16 mouse cellular contexts compared by ENCODE assay signal in genomic region chr12:75729876-75730275, GRCm38 (mm10). TPM values are rescaled to one million over a fixed set of nuclear protein-coding genes. Genes with fewer than 3 reads are reported as not detected.
DNase-seq lines count a peak whose midpoint lies in the region; ATAC-seq and TF ChIP-seq lines count a peak whose summit lies in the region.
"Had no signal": no experiment of that assay in that cellular context is flagged by ENCODE, and none has a peak within 500 bp of the region (broad histone marks: within the 10 kb centered on the region; RNA-seq: fewer than 3 reads in every experiment).

No protein-coding gene starts in this region.

- TF ChIP-seq EP300 in liver, postnatal 0 days (IDR thresholded peaks at IDR 0.05; ENCODE audit: low read depth) = no peak
- no peak for TF ChIP-seq EP300 in CH12.LX (IDR thresholded peaks at IDR 0.05; ENCODE audit: low read length)

- no peak overlapping the region for H3K4me3 ChIP-seq in liver, adult 2 months (ENCODE audit: insufficient read depth, low read depth, low read length)
- H3K4me3 ChIP-seq in liver, postnatal 0 days (ENCODE audit: low read depth, low read length) = no peak overlapping the region
- H3K4me3 ChIP-seq in midbrain, embryonic 11.5 days (ENCODE audit: low read depth, low read length) = no peak overlapping the region
- H3K4me3 ChIP-seq in midbrain, embryonic 16.5 days (ENCODE audit: low read depth, low read length) = no peak overlapping the region
- no peak overlapping the region for H3K4me3 ChIP-seq in CH12.LX (replicated peaks in 1 of 3; ENCODE audit: low read depth in 2 of 3, low read length in 2 of 3, poor library complexity in 1 of 3)

- peaks cover 5% of the 10 kb centered on the region for H3K36me3 ChIP-seq in liver, adult 2 months (ENCODE audit: control insufficient read depth, insufficient read depth, low read length)
- H3K36me3 ChIP-seq in liver, postnatal 0 days (replicated peaks; ENCODE audit: insufficient read depth, low read length) = peaks cover 6% of the 10 kb centered on the region; the same call in 1 of the 2 replicates
- no peaks in the 10 kb centered on the region; the same call in 1 of the 2 replicates for H3K36me3 ChIP-seq in midbrain, embryonic 11.5 days (ENCODE audit: control insufficient read depth, insufficient read depth, low read length)
- H3K36me3 ChIP-seq in midbrain, embryonic 16.5 days (ENCODE audit: control insufficient read depth, insufficient read depth, low read length) = peaks cover 4% of the 10 kb centered on the region
- H3K36me3 ChIP-seq in CH12.LX (replicated peaks in 1 of 2; ENCODE audit: control insufficient read depth in 1 of 2, insufficient read depth in 1 of 2, low read length in 1 of 2) = peaks cover 7 to 18% of the 10 kb centered on the region in 2 experiments

- H3K4me2 ChIP-seq in liver, postnatal 0 days (ENCODE audit: low read depth, low read length) = no peak overlapping the region
- H3K4me2 ChIP-seq in midbrain, embryonic 11.5 days = no peak overlapping the region
- H3K4me2 ChIP-seq in midbrain, embryonic 16.5 days (ENCODE audit: low read length) = no peak overlapping the region
- H3K4me2 ChIP-seq in CH12.LX (ENCODE audit: insufficient read depth, low read depth, poor library complexity, severe bottlenecking) = peak overlapping the region; percentile 26; the same call in 1 of the 2 replicates

- DNase-seq in liver, adult 2 months (ENCODE audit: extremely low read depth, low read depth, low spot score) = peak; percentile 63
- DNase-seq in liver, postnatal 0 days = no peak
- peak; percentile 77 for DNase-seq in midbrain, embryonic 11.5 days (ENCODE audit: low spot score, missing footprints)
- DNase-seq in CH12.LX (ENCODE audit: extremely low read depth) = no peak
- DNase-seq in left cerebral cortex, postnatal 36 days (ENCODE audit: low spot score in 2 of 2) = no peak
- DNase-seq: adrenal gland, adult 8-10 months; adrenal gland, postnatal 10 days; adrenal gland, postnatal 14 days; adrenal gland, postnatal 25 days; B cell, adult 2 months; cerebellum, adult 11 months; cerebellum, adult 11-12 months had no signal

- no peaks in the 10 kb centered on the region for H3K9me3 ChIP-seq in liver, postnatal 0 days (ENCODE audit: low read length)
- no peaks in the 10 kb centered on the region for H3K9me3 ChIP-seq in midbrain, embryonic 11.5 days (ENCODE audit: control insufficient read depth, low read length)
- no peaks in the 10 kb centered on the region for H3K9me3 ChIP-seq in midbrain, embryonic 16.5 days (replicated peaks; ENCODE audit: control insufficient read depth, low read length, poor library complexity, severe bottlenecking)
- peaks cover 4% of the 10 kb centered on the region for H3K9me3 ChIP-seq in CH12.LX (replicated peaks; ENCODE audit: low read length)

- WGBS in liver, adult 2 months = 7% methylated on average over 1 of the region's 1 CpGs
- 20% methylated on average over 1 of the region's 1 CpGs for WGBS in liver, postnatal 0 days (ENCODE audit: insufficient replicate concordance)
- WGBS in midbrain, embryonic 11.5 days = 74% methylated on average over 1 of the region's 1 CpGs
- 81% methylated on average over 1 of the region's 1 CpGs for WGBS in midbrain, embryonic 16.5 days

- TF ChIP-seq RAD21 in CH12.LX (IDR thresholded peaks at IDR 0.05; ENCODE audit: low read depth, low read length) = no peak

- H3K9ac ChIP-seq in liver, adult 2 months (ENCODE audit: low read depth, low read length) = no peak overlapping the region
- H3K9ac ChIP-seq in liver, postnatal 0 days (replicated peaks) = no peak overlapping the region
- no peak overlapping the region for H3K9ac ChIP-seq in midbrain, embryonic 11.5 days (ENCODE audit: low read length)
- H3K9ac ChIP-seq in midbrain, embryonic 16.5 days (ENCODE audit: low read depth, low read length) = no peak overlapping the region
- peak overlapping the region; percentile 7; the same call in 1 of the 2 replicates for H3K9ac ChIP-seq in CH12.LX (ENCODE audit: insufficient read depth, low read depth)

- peaks cover 15% of the 10 kb centered on the region for H3K4me1 ChIP-seq in liver, adult 2 months (ENCODE audit: control insufficient read depth, insufficient read depth, low read length)
- peaks cover 22% of the 10 kb centered on the region for H3K4me1 ChIP-seq in liver, postnatal 0 days (ENCODE audit: insufficient read depth)
- peaks cover 9% of the 10 kb centered on the region for H3K4me1 ChIP-seq in midbrain, embryonic 11.5 days (ENCODE audit: control insufficient read depth, insufficient read depth, low read length)
- peaks cover 21% of the 10 kb centered on the region for H3K4me1 ChIP-seq in midbrain, embryonic 16.5 days (ENCODE audit: control insufficient read depth, insufficient read depth, low read length)
- H3K4me1 ChIP-seq in CH12.LX (ENCODE audit: control insufficient read depth in 1 of 2, insufficient read depth in 2 of 2) = peaks cover 0 to 38% of the 10 kb centered on the region in 2 experiments; a peak in 2 of 4 replicates

- ATAC-seq in liver, postnatal 0 days = no peak
- no peak for ATAC-seq in midbrain, embryonic 11.5 days (ENCODE audit: low FRiP score)
- no peak for ATAC-seq in midbrain, embryonic 16.5 days
- ATAC-seq: activated CD4-positive, CD25-positive, alpha-beta regulatory T cell, adult 4 months; CD4-positive, CD25-positive, alpha-beta regulatory T cell, adult 4 months; Patski had no signal

- H3K27me3 ChIP-seq in liver, adult 2 months (ENCODE audit: control insufficient read depth, insufficient read depth, low read length) = no peaks in the 10 kb centered on the region
- H3K27me3 ChIP-seq in liver, postnatal 0 days (ENCODE audit: insufficient read depth, low read length) = no peaks in the 10 kb centered on the region
- peaks cover 3% of the 10 kb centered on the region; the same call in 1 of the 2 replicates for H3K27me3 ChIP-seq in midbrain, embryonic 11.5 days (ENCODE audit: control insufficient read depth, insufficient read depth, low read length)
- no peaks in the 10 kb centered on the region for H3K27me3 ChIP-seq in midbrain, embryonic 16.5 days (ENCODE audit: control insufficient read depth, insufficient read depth, low read depth, low read length)
- no peaks in the 10 kb centered on the region for H3K27me3 ChIP-seq in CH12.LX (replicated peaks)
- H3K27me3 ChIP-seq: Patski had no signal

- intact Hi-C loops in left cerebral cortex, postnatal 36 days (cut with DNase I) = loop anchor here (5.0 kb wide), 1 partner anchor 133 kb away; the partner anchor contains the start of gene Ppp2r5e

- no peak overlapping the region for H3K27ac ChIP-seq in liver, adult 2 months (replicated peaks; ENCODE audit: insufficient read depth, low read depth, low read length)
- no peak overlapping the region for H3K27ac ChIP-seq in liver, postnatal 0 days (ENCODE audit: low read depth)
- H3K27ac ChIP-seq in midbrain, embryonic 11.5 days (ENCODE audit: low read depth, low read length) = no peak overlapping the region
- no peak overlapping the region for H3K27ac ChIP-seq in midbrain, embryonic 16.5 days (ENCODE audit: low read length)
- no peak overlapping the region for H3K27ac ChIP-seq in CH12.LX (ENCODE audit: insufficient read depth, low read depth)

- no peak for TF ChIP-seq CTCF in liver, adult 2 months (IDR thresholded peaks at IDR 0.05; ENCODE audit: low read depth, low read length)
- TF ChIP-seq CTCF in liver, postnatal 0 days (IDR thresholded peaks at IDR 0.05; ENCODE audit: low read depth) = no peak
- TF ChIP-seq CTCF in CH12.LX (conservative IDR thresholded peaks at IDR 0.05 in 1 of 2, IDR thresholded peaks at IDR 0.05 in 1 of 2; ENCODE audit: low read depth in 2 of 2, low read length in 2 of 2) = no peak

- dilution Hi-C loops in CH12.LX (cut with MboI; ENCODE audit: extremely low pct_ligation_motif_present, extremely low pct_unique_long_range_greater_than_20kb, low sequenced_read_pairs) = no loop called here

- in situ Hi-C loops in CH12.LX (cut with MboI; ENCODE audit: low pct_ligation_motif_present, low pct_unique_long_range_greater_than_20kb, low sequenced_read_pairs) = no loop called here

- peaks cover 42% of the 10 kb centered on the region; the same call in 1 of the 2 replicates for H3K79me2 ChIP-seq in liver, adult 2 months (ENCODE audit: control insufficient read depth, insufficient read depth, low read length)
- peaks cover 48% of the 10 kb centered on the region for H3K79me2 ChIP-seq in CH12.LX (replicated peaks; ENCODE audit: control insufficient read depth, extremely low read depth, insufficient read depth, poor library complexity, severe bottlenecking)

- TF ChIP-seq POLR2A in liver, adult 2 months (IDR thresholded peaks at IDR 0.05; ENCODE audit: extremely low read depth, insufficient read depth, low read length) = no peak
- TF ChIP-seq POLR2A in CH12.LX (IDR thresholded peaks at IDR 0.05; ENCODE audit: low read depth, low read length) = no peak

TF ChIP-seq in CH12.LX, 34 proteins besides CTCF, POLR2A, EP300 and RAD21:
- TF ChIP-seq ZNF384 (IDR thresholded peaks at IDR 0.05; ENCODE audit: low read depth, low read length) = peak; percentile 74
- no peak for TF ChIP-seq MAFK (IDR thresholded peaks at IDR 0.05; ENCODE audit: insufficient replicate concordance, low read length)

RNA-seq across cellular contexts. Expression of gene Sgpp1, which starts 5.7 kb away (rescaled TPM):
- total RNA-seq in liver, adult 2 months (2014; rRNA removed) = 42.8 and 45.7 TPM in 2 replicates
- polyA plus RNA-seq in liver, adult 2 months (2012; rRNA removed) = 36.1 and 42.2 TPM in 2 replicates
- 13.8 and 17.4 TPM in 2 replicates for polyA plus RNA-seq in liver, postnatal 0 days (2015; fragmentation: Nextera tagmentation; extraction: Ambion mirVana)
- polyA plus RNA-seq in midbrain, embryonic 11.5 days (2014; fragmentation: Nextera tagmentation; extraction: Ambion mirVana) = 10.0 and 10.2 TPM in 2 replicates
- 10.9 and 12.0 TPM in 2 replicates for polyA plus RNA-seq in midbrain, embryonic 16.5 days (2015; fragmentation: Nextera tagmentation; extraction: Ambion mirVana)
- total RNA-seq in CH12.LX (2012; rRNA removed) (17.3 and 20.5 TPM in 2 replicates), CH12.LX (2014; rRNA removed) (43.9 and 45.0 TPM in 2 replicates)
- 17.5 and 23.6 TPM in 2 replicates for polyA plus RNA-seq in CH12.LX (2012; ENCODE audit: insufficient read length, low read depth)
- 10 to 100 TPM; 28.3 to 34.3 TPM for total RNA-seq in left cerebral cortex, postnatal 36 days (2021)

Comparison
In these comparisons a context has a peak if more than half of its experiments do, and no peak if none do; other contexts are left out.
1. DNase-seq: peak in liver, adult 2 months (single experiment) and midbrain, embryonic 11.5 days (single experiment); none in liver, postnatal 0 days (single experiment), CH12.LX (single experiment) and left cerebral cortex, postnatal 36 days (0 of 2).